Mouse (Mus musculus) liver, adult (tissue): Measurements from ENCODE around the gene Ncmap.
A peak's percentile ranks its signal among the peaks of the same experiment; 100 is the strongest.

Source experiments
- GATA4 ChIP-seq: IDR thresholded peaks from 2 replicates; pipeline ENCODE4 v1.6.1; 2014; ENCODE audit warnings: mild to moderate bottlenecking, low read length; ENCODE audit not compliant: insufficient replicate concordance

Gene Ncmap

GRCm38 (mm10) chr4:135373299-135373698 lies 24.7 kb downstream of the Ncmap start:
- TF ChIP-seq GATA4 = no peak

GRCm38 (mm10) chr4:135370372-135370771 lies 27.7 kb downstream of the Ncmap start:
- no peak for TF ChIP-seq GATA4

GRCm38 (mm10) chr4:135362828-135363227 lies 35.2 kb downstream of the Ncmap start:
- TF ChIP-seq GATA4 = no peak

GRCm38 (mm10) chr4:135361722-135362121 lies 36.3 kb downstream of the Ncmap start:
- TF ChIP-seq GATA4 = no peak

- TF ChIP-seq GATA4 = no peak
Observed at GRCm38 (mm10) chr4:135358736-135359135, 39.3 kb downstream of the Ncmap start.

GRCm38 (mm10) chr4:135357221-135357920 lies 40.7 kb downstream of the Ncmap start:
- TF ChIP-seq GATA4 = no peak

- TF ChIP-seq GATA4 = no peak
Observed at GRCm38 (mm10) chr4:135355886-135356550, 42.0 kb downstream of the Ncmap start.

- peak; percentile 42; the same call in 1 of the 2 replicates for TF ChIP-seq GATA4
Observed at GRCm38 (mm10) chr4:135353794-135354450, 44.1 kb downstream of the Ncmap start.

GRCm38 (mm10) chr4:135353066-135353793 lies 44.8 kb downstream of the Ncmap start, which contains the start of gene Srrm1:
Gene Srrm1, minus strand, starts transcription at chr4:135353321.
- TF ChIP-seq GATA4 = peak; percentile 49; the same call in 1 of the 2 replicates

GRCm38 (mm10) chr4:135352326-135353065 lies 45.5 kb downstream of the Ncmap start:
- no peak for TF ChIP-seq GATA4

GRCm38 (mm10) chr4:135337376-135337942 lies 60.6 kb downstream of the Ncmap start:
- no peak for TF ChIP-seq GATA4

GRCm38 (mm10) chr4:135336023-135336357 lies 62.0 kb downstream of the Ncmap start:
- TF ChIP-seq GATA4 = no peak

- peak; percentile 75; the same call in 1 of the 2 replicates for TF ChIP-seq GATA4
Observed at GRCm38 (mm10) chr4:135335327-135336022, 62.6 kb downstream of the Ncmap start.

GRCm38 (mm10) chr4:135326469-135326868 lies 71.6 kb downstream of the Ncmap start:
- TF ChIP-seq GATA4 = no peak

GRCm38 (mm10) chr4:135326046-135326445 lies 72.0 kb downstream of the Ncmap start:
- no peak for TF ChIP-seq GATA4
